Mouse (Mus musculus): ENCODE data around the gene Sorcs2. TPM values are rescaled to one million over a fixed set of nuclear protein-coding genes. Genes with fewer than 3 reads are reported as not detected.

The Sorcs2 gene
- total RNA-seq, 2 experiments from 2014 or later: 8.3 to 8.7 TPM

- no peak for DNase-seq
- intact Hi-C loops (cut with DNase I; ENCODE audit: low total_unique reads): no loop called here
Measured at GRCm38 (mm10) chr5:36067651-36068181, 330.2 kb downstream of the Sorcs2 start.

GRCm38 (mm10) chr5:36057804-36058322, 340.1 kb downstream of the Sorcs2 start:
- intact Hi-C loops (cut with DNase I; ENCODE audit: low total_unique reads): no loop called here
- DNase-seq: no peak

GRCm38 (mm10) chr5:36056921-36057320, 341.0 kb downstream of the Sorcs2 start:
- no peak for DNase-seq
- intact Hi-C loops (cut with DNase I; ENCODE audit: low total_unique reads): no loop called here

GRCm38 (mm10) chr5:36055876-36056275, 342.1 kb downstream of the Sorcs2 start:
- DNase-seq: no peak
- intact Hi-C loops (cut with DNase I; ENCODE audit: low total_unique reads): no loop called here

- no peak for DNase-seq
- intact Hi-C loops (cut with DNase I; ENCODE audit: low total_unique reads): no loop called here
Measured at GRCm38 (mm10) chr5:36054498-36054897, 343.4 kb downstream of the Sorcs2 start.

- intact Hi-C loops (cut with DNase I; ENCODE audit: low total_unique reads): loop anchor here (5.0 kb wide), 1 partner anchor 99 kb away; no protein-coding TSS in a partner anchor
- no peak for DNase-seq
Measured at GRCm38 (mm10) chr5:36043154-36043553, 354.8 kb downstream of the Sorcs2 start.

GRCm38 (mm10) chr5:36041756-36042155, 356.2 kb downstream of the Sorcs2 start:
- intact Hi-C loops (cut with DNase I; ENCODE audit: low total_unique reads): loop anchor here (5.0 kb wide), 1 partner anchor 101 kb away; no protein-coding TSS in a partner anchor
- no peak for DNase-seq

GRCm38 (mm10) chr5:36041236-36041562, 356.7 kb downstream of the Sorcs2 start:
- no peak for DNase-seq
- intact Hi-C loops (cut with DNase I; ENCODE audit: low total_unique reads): loop anchor here (5.0 kb wide), 1 partner anchor 101 kb away; no protein-coding TSS in a partner anchor

- peak; percentile 72 for DNase-seq
Measured at GRCm38 (mm10) chr5:36040398-36041235, 357.3 kb downstream of the Sorcs2 start.

GRCm38 (mm10) chr5:36039596-36039995, 358.3 kb downstream of the Sorcs2 start:
- intact Hi-C loops (cut with DNase I; ENCODE audit: low total_unique reads): loop anchor here (5.0 to 10.0 kb wide), 3 partner anchors 185 to 358 kb away; partner anchors contain the start of gene Sorcs2
- no peak for DNase-seq

More at GRCm38 (mm10) chr5:36040398-36041235, 357.3 kb downstream of the Sorcs2 start:
- intact Hi-C loops (cut with DNase I; ENCODE audit: low total_unique reads): loop anchor here (5.0 kb wide), 1 partner anchor 102 kb away; no protein-coding TSS in a partner anchor

- intact Hi-C loops (cut with DNase I; ENCODE audit: low total_unique reads): loop anchor here (10.0 kb wide), 1 partner anchor 191 kb away; no protein-coding TSS in a partner anchor
- peak; percentile 31 for DNase-seq
Measured at GRCm38 (mm10) chr5:36033531-36034426, 364.2 kb downstream of the Sorcs2 start.

- intact Hi-C loops (cut with DNase I; ENCODE audit: low total_unique reads): no loop called here
- DNase-seq: no peak
Measured at GRCm38 (mm10) chr5:36025076-36025475, 372.9 kb downstream of the Sorcs2 start.

- intact Hi-C loops (cut with DNase I; ENCODE audit: low total_unique reads): no loop called here
- no peak for DNase-seq
Measured at GRCm38 (mm10) chr5:36024003-36024685, 373.8 kb downstream of the Sorcs2 start.

- intact Hi-C loops (cut with DNase I; ENCODE audit: low total_unique reads): no loop called here
Measured at GRCm38 (mm10) chr5:36022361-36022760, 375.6 kb downstream of the Sorcs2 start.

GRCm38 (mm10) chr5:36021091-36021490, 376.8 kb downstream of the Sorcs2 start:
- intact Hi-C loops (cut with DNase I; ENCODE audit: low total_unique reads): no loop called here
- DNase-seq: no peak

More at GRCm38 (mm10) chr5:36022361-36022760, 375.6 kb downstream of the Sorcs2 start:
- no peak for DNase-seq

- DNase-seq: no peak
- intact Hi-C loops (cut with DNase I; ENCODE audit: low total_unique reads): no loop called here
Measured at GRCm38 (mm10) chr5:36018366-36018765, 379.6 kb downstream of the Sorcs2 start.

GRCm38 (mm10) chr5:36009405-36009804, 388.5 kb downstream of the Sorcs2 start:
- intact Hi-C loops (cut with DNase I; ENCODE audit: low total_unique reads): no loop called here

GRCm38 (mm10) chr5:36007649-36008048, 390.3 kb downstream of the Sorcs2 start:
- intact Hi-C loops (cut with DNase I; ENCODE audit: low total_unique reads): no loop called here
- DNase-seq: no peak

More at GRCm38 (mm10) chr5:36009405-36009804, 388.5 kb downstream of the Sorcs2 start:
- DNase-seq: no peak

- DNase-seq: no peak
- intact Hi-C loops (cut with DNase I; ENCODE audit: low total_unique reads): no loop called here
Measured at GRCm38 (mm10) chr5:36006586-36006985, 391.4 kb downstream of the Sorcs2 start.

Data from gastrocnemius, postnatal 14 days (tissue).